Mouse (Mus musculus) ovary, adult 18-20 months (tissue): Measurements from ENCODE around the gene Pde12.
A peak's percentile ranks its signal among the peaks of the same experiment; 100 is the strongest.

Experiments used
- DNase-seq: peaks from one replicate; pipeline ENCODE4 v3.0.0; 2022; ENCODE audit warnings: low spot score, mixed read lengths

The Pde12 gene

DNA sequence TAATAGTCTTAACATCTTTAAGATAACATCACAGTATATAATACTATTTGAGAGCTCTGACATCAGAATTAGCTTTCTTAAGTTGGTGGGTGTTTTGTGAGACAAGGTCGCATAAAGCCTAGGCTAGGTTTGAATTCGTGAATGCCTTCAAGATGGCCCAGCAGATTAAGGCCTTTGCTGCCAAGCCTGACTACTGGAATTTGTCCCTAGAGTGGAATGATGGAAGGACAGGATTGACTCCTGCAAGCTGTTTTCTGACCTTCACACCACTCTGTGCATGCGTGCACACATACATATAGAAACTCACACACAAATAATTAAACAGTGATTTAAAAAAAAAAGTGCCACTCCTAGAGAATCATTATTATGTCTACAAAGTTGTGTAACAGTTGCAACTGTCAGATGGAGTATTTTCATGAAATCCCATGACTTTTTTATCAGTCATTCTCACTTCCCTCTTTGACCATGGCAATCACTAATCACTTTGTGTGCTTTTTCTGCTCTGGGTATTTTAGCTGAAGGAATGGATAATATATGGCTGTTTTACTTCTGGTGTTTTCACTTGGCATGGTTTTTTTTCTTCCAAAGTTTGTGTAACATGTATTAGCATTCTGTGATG, 26.6 kb downstream of the Pde12 start:
- DNase-seq: no peak

GRCm38 (mm10) chr14:26639961-26640360, 29.7 kb downstream of the Pde12 start:
- DNase-seq: no peak

DNA sequence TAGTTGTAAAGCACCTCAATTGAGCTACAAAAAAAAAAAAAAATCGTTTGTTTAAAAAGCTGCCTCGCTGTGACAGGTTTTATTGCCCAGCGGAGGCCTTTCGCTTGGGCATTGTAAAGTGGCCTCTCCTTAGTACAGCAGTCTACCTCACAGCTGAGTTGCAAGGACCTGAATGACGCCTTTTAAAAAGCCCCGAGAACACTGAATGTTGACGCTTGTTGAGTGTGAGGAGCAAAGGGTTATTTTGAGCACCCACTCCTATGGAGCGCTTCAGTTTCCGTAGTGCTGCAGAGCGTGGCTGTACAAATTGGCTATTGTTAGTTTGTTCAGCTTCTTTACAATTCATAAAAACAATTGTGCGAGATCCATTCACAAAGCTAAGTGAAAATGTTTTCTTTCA, 30.4 kb downstream of the Pde12 start:
- no peak for DNase-seq

DNA sequence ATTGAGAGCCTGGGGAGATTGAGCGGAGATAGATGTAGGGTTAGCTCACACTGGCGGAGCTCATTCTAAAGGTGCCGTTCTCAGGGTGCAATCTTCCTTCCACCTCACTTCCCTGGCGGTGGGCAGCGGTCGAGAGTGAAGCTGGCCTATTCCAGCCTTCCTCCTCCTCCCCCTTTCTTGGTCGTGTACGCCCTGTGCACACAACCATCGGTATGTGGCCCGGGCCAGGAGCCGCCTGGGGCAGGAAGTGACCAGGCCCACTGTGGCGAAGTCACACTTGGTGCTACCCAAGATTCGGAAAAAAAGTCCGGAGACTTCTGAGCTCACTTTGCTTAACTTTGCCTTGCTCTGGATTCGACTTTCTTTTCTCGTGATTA, 31.0 kb downstream of the Pde12 start:
- peak; percentile 32 for DNase-seq

DNA sequence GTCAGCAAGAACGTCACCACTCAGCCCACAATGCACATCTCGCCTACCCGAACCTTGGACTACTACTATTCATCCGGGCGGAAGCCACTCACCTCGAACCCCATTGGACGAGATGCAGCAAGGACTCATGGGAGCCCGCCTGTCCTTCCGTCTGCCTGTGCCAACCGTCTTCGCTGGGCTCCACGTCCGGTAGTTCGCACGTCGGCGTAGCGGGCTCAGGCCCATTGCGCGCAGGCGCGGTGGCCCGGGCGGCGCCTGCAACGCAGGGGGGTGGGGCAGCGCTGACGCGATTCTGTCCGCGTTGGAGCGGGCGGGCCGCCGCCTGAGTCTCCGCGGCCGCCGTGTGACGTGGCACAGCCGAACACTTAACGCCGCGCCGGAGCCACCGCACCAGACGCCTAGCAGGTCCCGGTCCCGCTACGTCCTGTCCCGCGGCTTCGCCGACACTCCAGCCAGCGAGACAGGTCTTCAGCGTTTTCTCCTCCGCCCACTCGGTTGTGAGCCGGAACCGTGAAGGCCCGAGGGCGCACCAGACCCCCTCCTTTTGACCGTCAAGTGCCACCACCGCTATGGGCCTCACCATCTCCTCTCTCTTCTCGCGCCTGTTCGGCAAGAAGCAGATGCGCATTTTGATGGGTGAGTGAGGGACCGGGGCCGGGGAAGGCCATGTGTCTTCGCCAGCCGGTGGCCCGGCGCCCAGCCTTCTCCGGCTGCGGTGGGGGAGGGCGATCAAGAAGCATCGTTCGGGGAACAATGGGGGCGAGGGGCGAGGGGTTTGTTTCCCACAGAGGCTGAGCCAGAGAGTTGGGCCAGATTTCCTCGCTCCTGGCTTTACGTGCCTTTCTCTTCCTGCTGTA, 31.6 kb downstream of the Pde12 start, which contains the start of gene Arf4:
TSS of gene Arf4 (plus strand) at position 224 of the 857 bp plus-strand sequence.
- DNase-seq: peak; percentile 98

DNA sequence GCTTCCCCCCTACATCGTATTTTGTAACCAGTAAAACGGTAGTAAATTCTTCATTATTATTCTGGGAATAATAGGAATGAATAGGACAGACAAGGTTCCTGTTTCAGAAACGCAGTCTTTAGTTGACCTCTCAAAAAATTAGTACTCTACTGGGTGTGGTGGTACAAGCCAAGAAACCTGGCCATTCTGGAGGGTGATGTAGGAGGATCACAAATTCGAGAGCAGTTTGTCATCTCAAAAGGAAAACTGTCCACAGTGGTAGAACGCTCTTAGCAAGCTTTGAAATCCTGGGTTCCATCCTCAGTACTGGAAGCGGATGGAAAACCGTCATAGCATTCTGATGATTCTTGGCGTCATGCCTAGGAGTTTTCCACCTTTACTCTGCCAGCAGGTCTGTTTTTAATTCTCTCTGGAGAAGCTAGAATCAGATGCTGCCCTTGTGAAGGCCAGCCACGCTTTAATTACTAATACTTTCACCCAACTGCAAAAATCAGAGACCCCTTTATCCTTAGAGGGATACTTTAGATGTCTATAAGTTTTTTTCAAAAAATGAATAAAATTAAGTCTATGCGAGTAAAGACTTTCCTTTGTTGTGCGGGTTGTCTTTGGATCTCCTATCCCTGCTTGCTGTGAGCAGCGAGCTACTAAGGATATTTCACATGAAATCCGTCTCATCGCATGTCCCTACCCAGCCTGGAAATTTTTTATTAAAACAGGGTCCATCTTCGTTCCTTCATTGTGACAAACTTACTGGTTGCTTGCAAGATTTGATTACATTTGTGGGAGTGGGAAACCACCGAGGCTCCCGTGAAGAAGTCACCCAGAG, 32.4 kb downstream of the Pde12 start:
- DNase-seq: no peak

DNA sequence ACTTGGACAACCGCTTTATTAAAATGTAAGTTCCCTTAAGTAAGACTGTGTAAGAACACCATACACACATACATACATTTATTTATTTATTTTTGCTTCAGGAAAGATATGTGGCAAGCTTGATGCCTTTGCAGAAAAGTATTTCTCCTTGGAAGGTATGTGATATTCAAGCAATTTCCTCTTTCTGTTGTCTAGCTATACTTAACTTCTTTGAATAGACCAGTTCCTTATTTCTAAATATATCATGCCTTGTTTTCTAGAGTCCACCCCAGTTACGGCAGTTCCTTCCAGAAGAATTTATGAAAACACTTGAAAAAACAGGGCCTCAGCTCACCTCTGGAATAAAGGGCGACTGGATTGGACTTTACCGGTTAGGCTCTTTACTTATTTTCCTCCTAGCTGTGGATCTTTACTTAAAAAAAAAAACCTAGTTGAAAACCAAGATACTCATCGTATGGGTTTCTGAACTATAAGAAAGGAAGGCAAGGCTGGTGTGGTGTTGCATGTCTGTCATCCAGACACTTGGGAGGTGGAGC, 43.0 kb downstream of the Pde12 start:
- DNase-seq: no peak

GRCm38 (mm10) chr14:26625301-26625700, 44.4 kb downstream of the Pde12 start:
- DNase-seq: no peak

GRCm38 (mm10) chr14:26610689-26611088, 59.0 kb downstream of the Pde12 start:
- no peak for DNase-seq
